Mouse (Mus musculus) hindlimb bud, embryonic 11.5 days (tissue): ENCODE data around the gene Dusp1.

ENCODE experiments used
- DNase-seq: peaks from one replicate; pipeline ENCODE4 v3.0.0-alpha.2; 2012; ENCODE audit warnings: low read depth, low spot score; ENCODE audit errors: extremely low spot score

Dusp1 gene

DNA sequence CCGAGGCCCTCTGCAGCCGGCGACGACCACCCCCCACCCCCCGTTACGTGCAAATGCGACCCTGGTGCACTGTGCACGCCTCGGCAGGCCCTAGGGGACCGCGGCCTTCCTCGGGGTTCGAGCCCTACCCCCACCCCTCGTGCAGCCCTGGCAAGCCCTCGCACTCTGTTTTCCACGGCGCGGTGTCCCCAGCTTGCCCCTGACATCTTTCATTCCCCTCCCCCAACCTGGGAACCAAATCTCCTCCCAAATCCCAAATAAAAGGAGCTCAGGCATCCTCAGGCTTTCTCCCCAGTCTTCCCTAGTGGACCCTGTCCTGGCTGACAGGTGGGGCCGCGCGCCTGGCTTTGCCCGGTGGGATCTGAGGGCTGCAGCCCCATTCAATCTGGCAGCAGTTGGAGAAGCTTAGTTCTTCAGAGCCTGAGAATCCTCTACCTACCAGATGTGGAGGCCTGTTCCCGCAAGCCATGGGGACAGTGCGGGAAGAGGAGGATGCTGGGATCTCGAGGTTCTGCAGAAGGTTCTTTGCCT lies at the start of gene Dusp1:
Gene Dusp1, minus strand, starts transcription at position 478 of the 531 bp plus-strand sequence.
- no peak for DNase-seq

DNA sequence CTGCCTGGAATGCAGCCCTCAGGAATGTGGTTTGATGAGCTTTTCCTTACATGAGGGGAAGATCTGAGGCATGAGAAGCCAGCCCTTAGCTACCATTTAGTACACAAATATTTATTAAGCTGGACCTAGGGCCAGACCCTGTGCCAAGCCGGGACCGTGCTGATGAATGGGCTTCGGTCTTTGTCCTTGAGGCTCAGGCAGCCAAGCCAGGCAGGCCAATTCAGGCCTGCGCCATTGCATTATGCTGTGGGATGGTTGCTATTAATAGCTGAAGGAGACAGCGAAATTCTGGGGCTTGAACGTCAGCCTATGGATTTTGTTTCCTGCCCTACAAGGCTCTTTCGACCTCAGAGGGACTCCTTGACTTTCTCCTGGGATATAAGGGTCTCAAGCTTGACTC lies 49.4 kb upstream of the Dusp1 start:
- DNase-seq = no peak

GRCm38 (mm10) chr17:26609820-26610219 lies 47.9 kb upstream of the Dusp1 start:
- DNase-seq = no peak

DNA sequence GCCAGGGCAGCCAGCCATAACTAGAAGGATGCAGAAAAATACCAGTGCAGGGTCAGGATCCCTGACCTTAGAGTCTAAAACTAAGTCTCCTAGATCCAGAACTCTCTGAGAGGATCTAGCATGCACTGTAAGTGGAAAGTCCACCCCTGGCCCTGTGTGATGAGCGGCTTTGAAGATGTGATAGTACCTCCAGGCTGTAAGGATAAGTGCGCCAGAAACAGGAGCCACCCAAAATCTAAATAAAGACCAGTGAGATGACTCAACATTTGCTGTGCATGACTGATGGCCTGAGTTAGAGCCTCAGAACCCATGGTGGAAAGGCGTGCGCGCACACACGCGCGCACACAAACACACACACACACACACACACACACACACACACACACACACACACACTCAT lies 46.9 kb upstream of the Dusp1 start:
- DNase-seq = no peak

GRCm38 (mm10) chr17:26608348-26608747 lies 46.4 kb upstream of the Dusp1 start:
- no peak for DNase-seq

GRCm38 (mm10) chr17:26606516-26606915 lies 44.6 kb upstream of the Dusp1 start:
- no peak for DNase-seq

GRCm38 (mm10) chr17:26605636-26606035 lies 43.7 kb upstream of the Dusp1 start:
- DNase-seq = no peak

DNA sequence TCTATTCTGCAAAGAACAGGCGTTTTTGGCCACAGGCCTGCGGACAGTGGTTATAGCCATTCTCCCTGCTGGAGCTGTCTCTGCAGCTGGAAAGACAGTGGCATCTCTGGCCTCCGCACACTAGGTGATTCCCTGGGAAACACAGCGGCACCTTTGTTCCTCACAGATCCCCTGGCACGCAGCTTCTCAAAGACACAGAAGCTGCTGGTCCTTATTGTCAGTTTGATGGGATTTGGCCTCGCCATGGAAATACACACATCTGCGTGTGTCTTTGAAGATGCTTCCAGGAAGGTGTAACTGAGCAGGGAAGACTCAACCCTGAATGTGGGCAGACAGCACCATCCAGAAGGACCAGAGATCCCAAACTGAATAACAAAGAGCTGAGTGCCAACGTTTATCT lies 41.4 kb upstream of the Dusp1 start:
- DNase-seq = no peak

DNA sequence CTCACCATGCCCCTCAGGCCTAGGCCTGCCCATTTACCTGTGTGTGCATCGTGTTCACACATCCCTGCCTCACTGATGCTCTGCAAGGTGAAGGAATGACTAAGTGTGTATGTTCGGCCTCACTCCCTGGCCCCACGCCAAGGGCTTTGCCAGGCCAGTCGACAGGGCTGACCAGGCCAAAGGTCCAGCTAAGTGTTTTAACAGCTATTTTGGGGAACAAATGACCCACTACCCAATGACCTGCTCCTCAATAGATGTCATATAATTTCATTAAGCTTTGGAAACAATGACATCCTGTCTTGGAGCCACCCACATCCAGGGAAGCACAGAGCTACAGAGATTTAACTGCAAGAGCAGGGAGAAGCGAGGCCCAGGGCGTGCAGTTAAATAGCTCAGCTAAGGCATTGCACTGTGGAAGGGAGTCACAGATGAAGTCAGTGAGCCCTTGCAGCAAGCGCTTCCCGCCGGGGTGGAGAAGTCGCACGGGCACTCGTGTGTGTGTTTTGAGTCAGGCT lies 40.5 kb upstream of the Dusp1 start:
- no peak for DNase-seq

DNA sequence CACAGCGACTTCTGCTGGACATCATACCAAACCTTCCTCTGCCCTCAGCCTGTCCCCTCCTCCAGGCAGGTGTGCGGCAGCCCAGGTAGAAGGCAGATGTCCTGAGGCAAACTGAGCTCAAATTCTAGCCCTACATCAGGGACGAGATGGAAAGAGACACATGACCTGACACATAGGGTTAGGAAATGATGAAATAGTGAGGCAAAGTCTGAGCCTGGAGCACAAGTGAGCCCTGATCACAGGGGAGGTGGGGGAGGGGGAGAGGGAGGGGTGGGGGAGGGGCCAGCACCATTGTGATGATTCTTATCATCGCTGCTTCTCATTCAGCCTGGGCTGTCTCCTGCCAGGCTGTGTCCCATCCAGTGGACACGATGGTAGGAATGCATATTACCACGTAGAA lies 40.0 kb upstream of the Dusp1 start:
- DNase-seq = no peak

- no peak for DNase-seq
Measured at GRCm38 (mm10) chr17:26601514-26601913, 39.6 kb upstream of the Dusp1 start.

- DNase-seq = no peak
Measured at GRCm38 (mm10) chr17:26600913-26601447, 39.1 kb upstream of the Dusp1 start.

- no peak for DNase-seq
Measured at GRCm38 (mm10) chr17:26598845-26599244, 36.9 kb upstream of the Dusp1 start.

DNA sequence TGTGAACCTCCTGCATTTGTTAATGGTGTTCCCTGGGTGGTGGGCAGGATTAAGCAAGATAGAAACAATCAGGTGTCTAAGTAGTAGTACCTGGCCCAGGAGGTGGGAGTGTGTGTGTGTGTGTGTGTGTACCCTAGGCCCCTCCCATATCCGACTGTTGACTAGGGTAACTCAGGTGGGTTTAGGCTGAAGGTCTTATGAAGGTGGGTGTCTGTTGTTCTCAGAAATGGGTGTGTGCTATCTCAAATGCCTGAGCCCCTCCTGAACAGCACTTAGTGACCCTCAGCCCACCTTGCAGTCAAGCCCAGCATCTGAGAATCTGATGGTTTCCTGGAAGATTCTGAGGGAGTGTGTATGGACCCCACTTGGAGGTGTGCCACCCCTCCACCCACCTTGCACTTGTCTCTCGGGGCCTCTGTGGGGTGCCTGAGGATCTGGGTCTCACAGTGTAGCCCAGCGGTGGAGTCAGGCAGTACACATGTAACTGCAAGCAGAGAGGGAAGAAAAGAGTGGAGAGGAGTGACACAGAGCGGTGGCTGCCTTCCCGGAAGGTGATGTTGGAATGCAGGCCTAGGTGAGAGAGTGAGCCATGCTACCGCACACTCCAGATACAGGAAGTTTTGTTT lies 35.0 kb upstream of the Dusp1 start:
- DNase-seq = no peak

DNA sequence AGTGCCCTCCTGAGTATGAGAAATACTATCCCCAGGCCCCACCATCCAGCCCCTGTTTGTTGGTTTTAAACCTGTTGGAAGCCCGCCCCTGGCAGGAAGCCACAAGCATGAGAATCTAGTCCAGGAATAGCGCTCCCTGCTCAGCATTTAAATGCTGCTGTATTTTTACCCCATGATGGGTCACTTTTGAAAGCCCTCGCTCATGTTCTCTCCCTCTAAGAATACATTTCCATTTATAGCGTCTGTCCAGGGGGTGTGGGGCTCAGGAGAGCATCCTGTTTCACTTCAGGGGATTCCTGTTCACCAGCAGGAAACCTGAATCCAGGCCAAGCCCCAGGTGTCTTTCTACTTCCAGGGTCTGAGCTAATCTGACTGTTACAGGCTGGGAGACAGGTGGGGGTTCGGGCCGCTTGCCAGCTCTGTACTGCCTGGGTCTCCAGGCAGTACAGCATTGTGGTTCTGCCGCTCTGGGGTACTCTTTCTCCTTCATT lies 34.3 kb upstream of the Dusp1 start:
- no peak for DNase-seq

GRCm38 (mm10) chr17:26595448-26596167 lies 33.7 kb upstream of the Dusp1 start:
- no peak for DNase-seq

DNA sequence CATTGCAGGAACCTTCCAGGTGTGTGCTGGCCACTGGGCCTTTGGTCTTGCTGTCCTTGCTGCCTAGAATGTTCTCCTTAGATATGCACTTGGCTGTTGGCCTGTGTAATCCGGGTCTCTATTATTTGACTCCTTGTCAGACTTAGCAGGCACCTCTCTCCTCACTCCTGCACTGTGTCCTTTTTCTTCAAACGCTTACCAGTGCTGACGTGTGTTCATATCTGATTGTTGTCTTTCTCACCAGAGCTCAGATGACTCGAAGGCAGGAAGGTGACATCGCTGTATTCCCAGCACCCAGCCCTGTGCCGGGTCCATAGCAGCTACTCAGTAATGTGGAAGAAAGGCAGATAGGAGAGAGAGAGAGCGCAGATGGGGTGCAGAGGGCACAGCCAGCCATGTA lies 33.0 kb upstream of the Dusp1 start:
- no peak for DNase-seq

DNA sequence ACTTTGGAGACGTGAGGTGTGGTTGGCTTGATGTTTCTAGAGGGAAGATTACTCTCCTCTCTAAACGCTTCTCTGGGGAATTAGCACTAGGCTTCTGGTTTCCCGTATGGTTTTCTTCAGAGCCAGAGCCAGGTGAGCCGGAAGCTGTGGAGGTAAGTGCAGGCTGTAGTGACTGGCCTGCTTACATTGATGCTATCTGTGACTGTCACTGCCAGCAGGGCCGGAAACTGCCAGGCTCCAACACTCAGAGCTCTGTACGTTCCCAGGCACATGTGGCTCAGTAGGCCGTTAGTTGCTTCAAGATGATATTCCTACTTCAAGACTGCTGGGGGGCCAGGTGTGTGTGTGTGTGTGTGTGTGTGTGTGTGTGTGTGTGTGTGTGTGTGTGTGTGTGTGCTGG lies 32.2 kb upstream of the Dusp1 start:
- no peak for DNase-seq

DNA sequence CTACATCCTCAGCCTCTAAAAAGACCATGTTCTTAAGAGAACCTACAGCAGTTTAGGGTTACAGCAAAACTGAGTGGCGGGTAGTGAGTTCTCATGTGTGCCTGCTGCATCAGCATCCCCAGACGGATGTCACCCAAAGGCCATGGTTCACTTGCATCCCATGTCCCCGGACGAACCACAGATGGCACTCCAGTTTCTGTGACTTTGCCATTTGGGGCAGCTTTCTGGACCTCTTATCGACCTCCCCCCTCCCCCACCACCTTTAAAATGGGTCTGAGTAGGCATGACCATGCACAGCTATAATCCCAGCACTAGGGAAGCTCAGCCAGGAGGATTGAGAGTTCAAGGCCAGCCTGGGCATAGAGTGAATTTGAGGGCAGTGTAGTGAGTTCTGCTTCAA lies 31.3 kb upstream of the Dusp1 start:
- DNase-seq = no peak

DNA sequence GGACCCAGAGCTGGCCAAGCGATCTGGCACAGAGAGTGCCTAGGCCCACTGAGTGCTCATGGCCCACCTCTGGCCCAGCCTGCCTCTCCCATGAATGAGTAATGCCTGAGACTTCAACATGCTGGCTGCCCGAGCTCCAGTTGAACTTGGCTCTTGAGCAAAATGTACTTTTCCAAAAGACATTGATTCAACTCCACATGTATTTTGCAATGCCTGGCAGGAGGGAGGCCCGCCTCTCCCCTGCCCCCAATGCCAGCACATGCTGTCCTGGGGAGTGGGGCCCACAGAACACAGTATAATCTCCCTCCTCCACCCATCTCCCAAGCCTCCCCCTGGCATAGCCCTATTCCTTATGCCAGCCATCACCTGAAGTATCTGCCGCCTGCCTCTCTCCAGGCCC lies 30.6 kb upstream of the Dusp1 start:
- DNase-seq = no peak

DNA sequence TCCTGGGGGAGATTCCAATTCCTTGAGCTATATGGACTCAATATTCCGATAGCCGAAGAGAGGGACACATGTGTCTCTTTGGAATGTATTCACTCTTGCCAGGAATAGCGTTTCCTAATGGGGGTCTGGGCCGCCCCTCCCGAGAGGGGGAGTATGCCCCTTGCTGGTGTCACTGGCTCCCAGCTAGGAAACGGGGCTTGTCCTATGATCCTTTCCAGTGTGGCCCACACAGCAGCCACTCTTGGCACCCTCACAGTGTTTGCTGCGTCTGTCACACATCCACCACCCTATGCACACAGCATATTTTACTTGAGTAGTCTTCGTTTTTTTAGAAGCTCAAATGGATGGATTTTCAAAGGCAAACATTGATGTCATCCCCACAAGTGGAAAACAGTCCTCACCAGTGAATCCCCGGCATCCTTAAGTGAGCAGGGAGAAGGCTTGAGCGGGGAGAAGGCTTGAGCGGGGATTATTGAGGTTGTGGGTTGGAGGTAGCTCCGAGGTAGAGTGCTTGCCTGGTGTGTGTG lies 26.1 kb upstream of the Dusp1 start:
- DNase-seq = no peak
